Mouse (Mus musculus) bone marrow, adult 2 months (tissue): ENCODE data around the gene Sub1.

Experiments
- CTCF ChIP-seq: fragments of 200-500 bp; IDR thresholded peaks from 2 replicates; pipeline ENCODE4 v1.5.1; 2011; ENCODE audit warnings: low read length, control low read depth; ENCODE audit not compliant: control insufficient read depth, insufficient read depth
- POLR2A ChIP-seq: fragments of 200-500 bp; IDR thresholded peaks from 2 replicates; pipeline ENCODE4 v1.6.1; 2011; ENCODE audit warnings: low read depth, mild to moderate bottlenecking, control low read depth, low read length, borderline replicate concordance; ENCODE audit not compliant: control insufficient read depth

DNA sequence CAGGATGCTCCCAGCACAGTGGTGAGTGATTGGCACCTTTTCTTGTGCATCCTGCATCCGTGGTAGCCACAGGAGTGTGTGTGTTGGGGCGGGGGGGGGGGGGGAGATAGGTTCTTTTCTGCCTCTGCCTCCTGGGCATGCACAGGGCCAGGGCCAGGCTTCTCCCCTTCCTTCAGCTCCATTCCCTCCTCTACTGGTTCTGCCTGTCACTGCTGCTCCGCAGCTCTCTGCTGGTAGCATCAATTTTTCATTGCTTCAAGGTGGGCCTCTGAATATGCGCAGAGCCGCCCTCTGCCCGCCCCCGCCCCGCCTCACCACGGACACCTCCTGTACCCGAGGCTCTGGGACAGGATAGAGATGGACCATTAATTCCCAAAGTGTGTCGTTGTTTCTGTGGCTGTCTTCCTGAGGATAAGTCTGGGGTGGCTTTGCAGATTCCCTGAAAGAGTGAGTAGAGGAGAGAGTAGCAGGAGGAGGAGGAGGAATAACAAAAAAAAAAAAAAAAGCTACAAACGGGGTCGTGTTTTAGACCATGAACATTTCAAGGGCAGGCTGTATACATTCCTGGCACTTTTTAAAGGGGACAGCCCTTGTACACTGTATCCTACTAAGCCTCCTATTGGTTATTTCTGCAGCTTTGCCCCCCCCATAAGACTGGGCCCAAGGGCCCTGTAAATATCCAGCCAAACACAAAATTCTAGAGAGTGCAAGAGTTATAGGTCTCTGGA, 21.1 kb upstream of the Sub1 start:
- no peak for TF ChIP-seq CTCF
- no peak for TF ChIP-seq POLR2A
